Mouse (Mus musculus): ENCODE measurements at regions not wholly inside any gene's neighbourhood (a gene's known extent, or its start where the extent isn't known, plus 50 kb on each side); places are given as distances from the start of the nearest gene placed in this dataset.

DNA sequence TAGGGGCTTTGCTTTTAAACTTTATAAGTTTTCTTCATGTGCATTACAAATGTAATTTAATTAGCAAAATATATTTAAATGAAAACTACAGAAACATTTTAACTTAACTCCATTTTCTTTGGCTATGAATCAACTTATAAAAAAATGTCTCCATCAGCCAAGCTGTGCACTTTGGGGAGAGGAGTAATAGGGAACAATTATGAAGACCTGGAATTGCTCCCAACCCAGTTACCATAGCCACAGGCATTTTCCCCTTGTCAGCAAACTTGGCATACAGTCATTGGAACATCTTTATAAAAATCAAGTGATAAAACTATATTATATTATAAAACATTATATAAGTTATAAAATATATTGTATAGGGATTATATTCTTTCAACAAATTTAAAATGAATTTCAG lies 65.0 kb downstream of the Atxn7l3b start:
- ATAC-seq (ENCODE audit: insufficient number of reproducible peaks, insufficient read depth, low FRiP score, low TSS enrichment, low read depth), result no peak
- Histone ChIP-seq H3K4me3 (replicated peaks) (no peak overlapping the region), H3K4me2 (no peak overlapping the region)

GRCm38 (mm10) chr10:112863375-112863774 lies 65.4 kb downstream of the Atxn7l3b start:
- Histone ChIP-seq H3K4me1 (replicated peaks) (peaks cover 8% of the 10 kb centered on the region), H3K9ac (replicated peaks) (no peak overlapping the region), H3K4me2 (no peak overlapping the region), H3K4me3 (replicated peaks) (no peak overlapping the region), H3K36me3 (no peaks in the 10 kb centered on the region), H3K27ac (no peak overlapping the region), H3K9me3 (no peaks in the 10 kb centered on the region), H3K27me3 (no peaks in the 10 kb centered on the region)
- 42% methylated on average over 2 of the region's 2 CpGs for WGBS
- peak; percentile 75; the same call in 1 of the 2 replicates for ATAC-seq (ENCODE audit: insufficient number of reproducible peaks, insufficient read depth, low FRiP score, low TSS enrichment, low read depth)

More for the DNA sequence above, 65.0 kb downstream of the Atxn7l3b start:
- peaks cover 8% of the 10 kb centered on the region for H3K4me1 ChIP-seq (replicated peaks)
- H3K36me3 ChIP-seq, result no peaks in the 10 kb centered on the region
- no peak overlapping the region for H3K27ac ChIP-seq
- H3K27me3 ChIP-seq, result no peaks in the 10 kb centered on the region
- no peak overlapping the region for H3K9ac ChIP-seq (replicated peaks)
- no peaks in the 10 kb centered on the region for H3K9me3 ChIP-seq

DNA sequence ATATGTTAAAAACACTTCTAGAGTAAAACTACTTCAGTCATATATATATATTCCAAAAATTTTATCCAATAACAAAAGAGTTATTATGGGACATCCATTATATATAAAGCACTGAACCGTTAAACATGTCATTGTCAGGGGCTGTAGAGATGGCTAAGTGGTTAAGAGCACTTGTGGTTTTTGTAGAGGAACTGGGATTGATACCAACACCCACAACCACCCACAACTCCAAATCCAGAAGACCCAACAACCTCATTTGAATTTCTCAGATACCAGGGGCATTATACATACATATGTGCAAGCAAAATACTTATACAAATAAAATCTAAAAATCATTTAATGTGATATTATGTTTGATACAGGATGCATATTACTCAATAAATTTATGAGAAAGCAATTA lies 76.8 kb downstream of the Atxn7l3b start:
- Histone ChIP-seq H3K4me3 (replicated peaks) (no peak overlapping the region), H3K4me1 (replicated peaks) (no peaks in the 10 kb centered on the region), H3K36me3 (no peaks in the 10 kb centered on the region), H3K27ac (no peak overlapping the region), H3K4me2 (no peak overlapping the region), H3K9me3 (no peaks in the 10 kb centered on the region), H3K27me3 (no peaks in the 10 kb centered on the region), H3K9ac (replicated peaks) (no peak overlapping the region)
- no peak for ATAC-seq (ENCODE audit: insufficient number of reproducible peaks, insufficient read depth, low FRiP score, low TSS enrichment, low read depth)
- 88% methylated on average over 1 of the region's 1 CpGs for WGBS

DNA sequence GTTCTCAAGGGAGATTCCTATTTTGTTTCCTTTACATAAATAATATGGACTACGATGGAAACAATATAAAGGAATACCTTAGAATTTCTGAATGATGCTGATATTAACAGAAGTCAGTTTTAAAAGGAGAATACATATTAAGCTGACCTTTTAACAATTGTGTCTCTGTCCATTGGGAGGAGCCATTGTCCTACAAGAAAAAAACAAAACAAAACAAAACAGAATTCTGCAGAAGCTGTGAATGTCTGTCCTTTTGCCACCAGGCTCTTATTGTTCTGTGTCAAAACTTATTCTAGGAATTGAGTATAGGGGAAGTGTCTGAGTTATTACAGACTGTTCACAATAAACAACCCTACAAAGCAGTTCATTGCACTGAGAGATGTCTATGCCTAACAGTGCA lies 82.6 kb downstream of the Atxn7l3b start:
- no peak overlapping the region for H3K27ac ChIP-seq
- no peak overlapping the region for H3K9ac ChIP-seq (replicated peaks)
- no peaks in the 10 kb centered on the region for H3K36me3 ChIP-seq
- H3K4me3 ChIP-seq (replicated peaks), result no peak overlapping the region
- H3K9me3 ChIP-seq, result no peaks in the 10 kb centered on the region
- no peak overlapping the region for H3K4me2 ChIP-seq
- 73% methylated on average over 1 of the region's 1 CpGs for WGBS
- no peak for ATAC-seq (ENCODE audit: insufficient number of reproducible peaks, insufficient read depth, low FRiP score, low TSS enrichment, low read depth)
- no peaks in the 10 kb centered on the region for H3K27me3 ChIP-seq
- no peaks in the 10 kb centered on the region for H3K4me1 ChIP-seq (replicated peaks)

DNA sequence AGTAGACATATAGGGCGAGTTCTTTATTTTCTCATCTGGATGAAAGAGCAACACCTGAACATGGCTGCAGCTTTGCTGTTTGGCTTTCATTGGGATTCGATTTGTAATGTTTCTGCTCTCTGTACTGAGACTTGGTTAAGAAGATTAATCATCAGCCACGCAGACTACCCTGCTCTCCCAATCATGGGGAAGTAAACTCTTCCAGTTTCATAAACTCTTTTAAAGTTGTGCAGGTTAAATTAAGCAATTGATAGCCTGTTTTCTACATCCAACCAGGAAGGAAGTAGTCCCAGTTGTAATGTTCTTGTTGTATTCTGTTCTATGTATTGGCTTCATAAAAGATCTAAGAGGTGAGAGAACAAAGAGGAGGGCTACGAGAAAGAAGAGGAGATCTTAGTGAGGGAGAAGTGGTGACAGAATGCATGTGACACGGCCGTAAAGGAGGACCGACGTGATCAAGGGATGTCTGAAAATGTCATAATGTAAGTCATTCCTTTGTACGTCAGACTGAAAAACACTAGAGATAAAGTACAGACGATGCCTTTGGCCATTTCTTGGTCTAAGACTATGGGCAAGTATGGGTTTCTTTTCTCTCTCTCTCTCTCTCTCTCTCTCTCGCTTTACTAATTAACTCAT lies 91.3 kb downstream of the Atxn7l3b start:
- H3K9ac ChIP-seq (replicated peaks), result no peak overlapping the region
- H3K27ac ChIP-seq, result no peak overlapping the region
- WGBS, result 68% methylated on average over 11 of the region's 11 CpGs
- H3K36me3 ChIP-seq, result no peaks in the 10 kb centered on the region
- H3K4me2 ChIP-seq, result no peak overlapping the region
- ATAC-seq (ENCODE audit: insufficient number of reproducible peaks, insufficient read depth, low FRiP score, low TSS enrichment, low read depth), result no peak
- no peak overlapping the region for H3K4me3 ChIP-seq (replicated peaks)
- H3K9me3 ChIP-seq, result no peaks in the 10 kb centered on the region
- no peaks in the 10 kb centered on the region for H3K4me1 ChIP-seq (replicated peaks)
- H3K27me3 ChIP-seq, result no peaks in the 10 kb centered on the region

GRCm38 (mm10) chr10:112835970-112836369 lies 92.8 kb downstream of the Atxn7l3b start:
- 80% methylated on average over 9 of the region's 9 CpGs for WGBS
- no peak for ATAC-seq (ENCODE audit: insufficient number of reproducible peaks, insufficient read depth, low FRiP score, low TSS enrichment, low read depth)
- H3K36me3 ChIP-seq, result no peaks in the 10 kb centered on the region

GRCm38 (mm10) chr10:112835508-112835907 lies 93.3 kb downstream of the Atxn7l3b start:
- Histone ChIP-seq H3K27ac (no peak overlapping the region), H3K9me3 (no peaks in the 10 kb centered on the region), H3K4me2 (no peak overlapping the region), H3K4me3 (replicated peaks) (no peak overlapping the region), H3K4me1 (replicated peaks) (no peaks in the 10 kb centered on the region), H3K9ac (replicated peaks) (no peak overlapping the region), H3K36me3 (no peaks in the 10 kb centered on the region), H3K27me3 (no peaks in the 10 kb centered on the region)
- no peak for ATAC-seq (ENCODE audit: insufficient number of reproducible peaks, insufficient read depth, low FRiP score, low TSS enrichment, low read depth)
- WGBS, result 71% methylated on average over 8 of the region's 8 CpGs

More at GRCm38 (mm10) chr10:112835970-112836369, 92.8 kb downstream of the Atxn7l3b start:
- H3K9ac ChIP-seq (replicated peaks), result no peak overlapping the region
- no peak overlapping the region for H3K4me3 ChIP-seq (replicated peaks)
- H3K4me2 ChIP-seq, result no peak overlapping the region
- no peaks in the 10 kb centered on the region for H3K9me3 ChIP-seq
- no peaks in the 10 kb centered on the region for H3K4me1 ChIP-seq (replicated peaks)
- no peak overlapping the region for H3K27ac ChIP-seq
- H3K27me3 ChIP-seq, result no peaks in the 10 kb centered on the region

GRCm38 (mm10) chr10:112810181-112810580 lies 118.6 kb downstream of the Atxn7l3b start:
- Histone ChIP-seq H3K4me1 (replicated peaks) (no peaks in the 10 kb centered on the region), H3K9ac (replicated peaks) (no peak overlapping the region), H3K36me3 (no peaks in the 10 kb centered on the region), H3K27ac (no peak overlapping the region), H3K27me3 (no peaks in the 10 kb centered on the region), H3K9me3 (no peaks in the 10 kb centered on the region), H3K4me2 (no peak overlapping the region), H3K4me3 (replicated peaks) (no peak overlapping the region)
- 71% methylated on average over 1 of the region's 1 CpGs for WGBS
- ATAC-seq (ENCODE audit: insufficient number of reproducible peaks, insufficient read depth, low FRiP score, low TSS enrichment, low read depth), result no peak

GRCm38 (mm10) chr10:112803557-112803956 lies 125.2 kb downstream of the Atxn7l3b start:
- no peaks in the 10 kb centered on the region for H3K4me1 ChIP-seq (replicated peaks)
- H3K4me2 ChIP-seq, result no peak overlapping the region
- no peak overlapping the region for H3K27ac ChIP-seq
- 47% methylated on average over 6 of the region's 6 CpGs for WGBS
- no peak for ATAC-seq (ENCODE audit: insufficient number of reproducible peaks, insufficient read depth, low FRiP score, low TSS enrichment, low read depth)
- H3K4me3 ChIP-seq (replicated peaks), result no peak overlapping the region
- no peak overlapping the region for H3K9ac ChIP-seq (replicated peaks)
- H3K27me3 ChIP-seq, result no peaks in the 10 kb centered on the region
- H3K36me3 ChIP-seq, result no peaks in the 10 kb centered on the region
- no peaks in the 10 kb centered on the region for H3K9me3 ChIP-seq

DNA sequence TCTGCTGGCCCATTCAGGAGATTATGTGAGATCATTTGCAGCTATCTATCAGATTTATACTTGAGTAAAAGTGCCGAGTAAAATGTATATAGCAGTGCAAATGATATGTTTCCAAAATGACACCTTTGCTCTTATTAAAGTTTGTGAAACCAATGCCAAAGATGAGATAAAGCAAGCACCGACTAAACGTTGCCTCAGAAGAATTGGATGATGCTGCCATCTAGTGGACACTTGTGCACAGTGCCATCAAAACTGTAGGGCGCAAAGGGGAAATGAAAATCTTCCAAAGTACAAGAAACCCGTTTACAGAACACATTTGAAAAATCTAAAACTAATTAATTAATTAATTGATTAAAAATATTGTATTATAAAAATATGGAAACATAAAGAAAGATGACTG lies 127.2 kb downstream of the Atxn7l3b start:
- H3K27me3 ChIP-seq, result no peaks in the 10 kb centered on the region
- H3K36me3 ChIP-seq, result no peaks in the 10 kb centered on the region
- 0 out of 2 replicates have a peak, but pooled peaks have one; percentile 67 for ATAC-seq (ENCODE audit: insufficient number of reproducible peaks, insufficient read depth, low FRiP score, low TSS enrichment, low read depth)
- H3K4me1 ChIP-seq (replicated peaks), result no peaks in the 10 kb centered on the region
- no peak overlapping the region for H3K4me3 ChIP-seq (replicated peaks)
- WGBS, result 7% methylated on average over 5 of the region's 5 CpGs
- H3K27ac ChIP-seq, result no peak overlapping the region
- no peak overlapping the region for H3K4me2 ChIP-seq
- no peaks in the 10 kb centered on the region for H3K9me3 ChIP-seq
- H3K9ac ChIP-seq (replicated peaks), result no peak overlapping the region

- Histone ChIP-seq H3K9ac (replicated peaks) (no peak overlapping the region), H3K4me3 (replicated peaks) (no peak overlapping the region), H3K27me3 (no peaks in the 10 kb centered on the region), H3K4me2 (no peak overlapping the region), H3K4me1 (replicated peaks) (no peaks in the 10 kb centered on the region), H3K9me3 (no peaks in the 10 kb centered on the region), H3K27ac (no peak overlapping the region), H3K36me3 (no peaks in the 10 kb centered on the region)
- WGBS, result 70% methylated on average over 7 of the region's 7 CpGs
- no peak for ATAC-seq (ENCODE audit: insufficient number of reproducible peaks, insufficient read depth, low FRiP score, low TSS enrichment, low read depth)
These were observed 130.2 kb downstream of the Atxn7l3b start for GRCm38 (mm10) chr10:112798603-112799002.

DNA sequence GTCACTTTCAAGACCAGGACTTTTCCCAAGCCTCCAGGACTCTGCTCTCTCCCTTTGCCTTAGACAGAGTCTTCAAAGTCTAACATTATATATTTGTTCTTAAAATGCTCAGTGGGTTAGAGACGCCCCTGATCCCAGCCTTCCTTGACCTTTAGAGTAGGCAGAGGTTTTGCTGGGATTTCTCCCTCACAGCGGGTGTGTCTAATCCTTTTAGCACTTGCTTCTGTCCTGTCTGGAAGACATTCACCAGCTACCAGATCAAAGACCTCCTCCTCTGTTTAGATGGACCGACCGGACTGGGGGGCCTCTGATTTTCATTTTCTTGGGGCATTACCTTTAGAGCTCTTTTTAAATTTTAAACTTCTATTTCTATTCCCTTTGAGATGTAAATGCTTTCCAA lies 130.7 kb downstream of the Atxn7l3b start:
- Histone ChIP-seq H3K27ac (no peak overlapping the region), H3K4me3 (replicated peaks) (no peak overlapping the region), H3K36me3 (no peaks in the 10 kb centered on the region), H3K4me1 (replicated peaks) (no peaks in the 10 kb centered on the region), H3K9me3 (no peaks in the 10 kb centered on the region), H3K4me2 (no peak overlapping the region), H3K9ac (replicated peaks) (no peak overlapping the region), H3K27me3 (no peaks in the 10 kb centered on the region)
- ATAC-seq (ENCODE audit: insufficient number of reproducible peaks, insufficient read depth, low FRiP score, low TSS enrichment, low read depth), result no peak
- WGBS, result 11% methylated on average over 4 of the region's 4 CpGs

Measured in limb, embryonic 12.5 days (tissue).